Comparison of ENCODE assay signal across 26 mouse cellular contexts in genomic region chr8:126140998-126141397, GRCm38 (mm10).
A peak's percentile ranks its signal among the peaks of the same experiment; 100 is the strongest.
DNase-seq lines count a peak whose midpoint lies in the region; ATAC-seq and TF ChIP-seq lines count a peak whose summit lies in the region.
"Had no signal": no experiment of that assay in that cellular context is flagged by ENCODE, and none has a peak within 500 bp of the region (broad histone marks: within the 10 kb centered on the region; RNA-seq: fewer than 3 reads in every experiment).

No protein-coding gene starts in this region.

- peak; percentile 37 to 40 for DNase-seq in cerebellum, adult 18-20 months
- no peak for DNase-seq in cerebellum, postnatal 14 days
- DNase-seq in forebrain, embryonic 11.5 days (ENCODE audit: low spot score): no peak
- DNase-seq in hindbrain, postnatal 0 days (ENCODE audit: low spot score): no peak
- DNase-seq in heart, adult 8-10 months (ENCODE audit: low spot score): no peak
- DNase-seq: adrenal gland, adult 8-10 months; adrenal gland, postnatal 25 days; cerebellum, adult 11 months; cerebellum, postnatal 10 days; gastrocnemius, adult 2 months; gastrocnemius, postnatal 14 days; heart, adult 11 months; heart, postnatal 10 days; heart, postnatal 36 days; kidney, adult 2 months had no signal

- peaks cover 8% of the 10 kb centered on the region; the same call in 1 of the 2 replicates for H3K4me1 ChIP-seq in forebrain, embryonic 16.5 days (replicated peaks; ENCODE audit: control insufficient read depth, insufficient read depth, low read length)
- no peaks in the 10 kb centered on the region; the same call in 1 of the 2 replicates for H3K4me1 ChIP-seq in forebrain, embryonic 11.5 days (replicated peaks; ENCODE audit: control insufficient read depth, insufficient read depth, low read length)
- H3K4me1 ChIP-seq in hindbrain, embryonic 16.5 days (ENCODE audit: control insufficient read depth, insufficient read depth, low read depth, low read length): peaks cover 10% of the 10 kb centered on the region
- no peaks in the 10 kb centered on the region for H3K4me1 ChIP-seq in hindbrain, postnatal 0 days (ENCODE audit: insufficient read depth, low read length)

- H3K36me3 ChIP-seq in forebrain, embryonic 16.5 days (ENCODE audit: control insufficient read depth, insufficient read depth): no peaks in the 10 kb centered on the region
- no peaks in the 10 kb centered on the region for H3K36me3 ChIP-seq in forebrain, embryonic 11.5 days (ENCODE audit: control insufficient read depth, insufficient read depth, low read length)
- no peaks in the 10 kb centered on the region for H3K36me3 ChIP-seq in hindbrain, embryonic 16.5 days (ENCODE audit: control insufficient read depth, insufficient read depth, low read length)
- no peaks in the 10 kb centered on the region for H3K36me3 ChIP-seq in hindbrain, postnatal 0 days (ENCODE audit: insufficient read depth, low read length)
- H3K36me3 ChIP-seq: embryonic facial prominence, embryonic 12.5 days; embryonic facial prominence, embryonic 15.5 days; heart, embryonic 12.5 days; heart, embryonic 15.5 days; hindbrain, embryonic 10.5 days; hindbrain, embryonic 13.5 days had no signal

- TF ChIP-seq CTCF in hindbrain, postnatal 0 days (IDR thresholded peaks at IDR 0.05; ENCODE audit: low read depth): no peak

- 81% methylated on average over 6 of the region's 6 CpGs for WGBS in forebrain, embryonic 16.5 days
- 82% methylated on average over 6 of the region's 6 CpGs for WGBS in forebrain, embryonic 11.5 days
- 83% methylated on average over 6 of the region's 6 CpGs for WGBS in hindbrain, embryonic 16.5 days
- 82% methylated on average over 6 of the region's 6 CpGs for WGBS in hindbrain, postnatal 0 days

- ATAC-seq in forebrain, embryonic 16.5 days: no peak
- ATAC-seq in forebrain, embryonic 11.5 days (replicated peaks; ENCODE audit: low FRiP score): no peak
- ATAC-seq in hindbrain, embryonic 16.5 days: no peak
- ATAC-seq in hindbrain, postnatal 0 days: no peak
- ATAC-seq: activated CD4-positive, CD25-positive, alpha-beta regulatory T cell, adult 4 months; forebrain, embryonic 13.5 days; intestine, postnatal 0 days had no signal

- H3K9ac ChIP-seq in forebrain, embryonic 16.5 days (replicated peaks; ENCODE audit: low read depth, low read length): no peak overlapping the region
- H3K9ac ChIP-seq in forebrain, embryonic 11.5 days (ENCODE audit: low read length): no peak overlapping the region
- no peak overlapping the region for H3K9ac ChIP-seq in hindbrain, embryonic 16.5 days (ENCODE audit: low read depth, low read length)
- no peak overlapping the region for H3K9ac ChIP-seq in hindbrain, postnatal 0 days (replicated peaks; ENCODE audit: low read length)
- H3K9ac ChIP-seq: embryonic facial prominence, embryonic 12.5 days; embryonic facial prominence, embryonic 15.5 days; forebrain, embryonic 13.5 days; heart, embryonic 12.5 days; heart, embryonic 15.5 days; hindbrain, embryonic 13.5 days had no signal

- no peak overlapping the region for H3K27ac ChIP-seq in forebrain, embryonic 16.5 days (ENCODE audit: low read length)
- H3K27ac ChIP-seq in forebrain, embryonic 11.5 days (ENCODE audit: low read depth, low read length): no peak overlapping the region
- no peak overlapping the region for H3K27ac ChIP-seq in hindbrain, embryonic 16.5 days (ENCODE audit: low read depth, low read length)
- no peak overlapping the region for H3K27ac ChIP-seq in hindbrain, postnatal 0 days
- H3K27ac ChIP-seq: embryonic facial prominence, embryonic 12.5 days; embryonic facial prominence, embryonic 15.5 days; forebrain, embryonic 13.5 days; gastrocnemius, adult 2 months; heart, embryonic 15.5 days; hindbrain, embryonic 10.5 days; hindbrain, embryonic 13.5 days had no signal

- no peaks in the 10 kb centered on the region for H3K9me3 ChIP-seq in forebrain, embryonic 16.5 days (ENCODE audit: control insufficient read depth, low read length)
- no peaks in the 10 kb centered on the region for H3K9me3 ChIP-seq in forebrain, embryonic 11.5 days (ENCODE audit: control insufficient read depth, low read length)
- no peaks in the 10 kb centered on the region for H3K9me3 ChIP-seq in hindbrain, embryonic 16.5 days (ENCODE audit: control insufficient read depth, low read length)
- no peaks in the 10 kb centered on the region for H3K9me3 ChIP-seq in hindbrain, postnatal 0 days (ENCODE audit: low read length)
- H3K9me3 ChIP-seq: embryonic facial prominence, embryonic 12.5 days; embryonic facial prominence, embryonic 15.5 days; forebrain, embryonic 13.5 days; heart, embryonic 12.5 days; heart, embryonic 15.5 days; hindbrain, embryonic 10.5 days; hindbrain, embryonic 13.5 days had no signal

- no peak overlapping the region for H3K4me3 ChIP-seq in forebrain, embryonic 16.5 days (replicated peaks; ENCODE audit: low read length)
- no peak overlapping the region for H3K4me3 ChIP-seq in forebrain, embryonic 11.5 days (ENCODE audit: low read depth, low read length)
- H3K4me3 ChIP-seq in hindbrain, embryonic 16.5 days (ENCODE audit: low read length): no peak overlapping the region
- H3K4me3 ChIP-seq in hindbrain, postnatal 0 days (ENCODE audit: low read length): no peak overlapping the region
- H3K4me3 ChIP-seq: embryonic facial prominence, embryonic 12.5 days; embryonic facial prominence, embryonic 15.5 days; forebrain, embryonic 13.5 days; gastrocnemius, adult 2 months; heart, embryonic 12.5 days; heart, embryonic 15.5 days; hindbrain, embryonic 10.5 days; hindbrain, embryonic 13.5 days had no signal

- peaks cover 28% of the 10 kb centered on the region for H3K27me3 ChIP-seq in forebrain, embryonic 16.5 days (replicated peaks; ENCODE audit: control insufficient read depth, insufficient read depth, low read length)
- H3K27me3 ChIP-seq in forebrain, embryonic 11.5 days (ENCODE audit: control insufficient read depth, insufficient read depth, low read length): peaks cover 20% of the 10 kb centered on the region
- peaks cover 10% of the 10 kb centered on the region; the same call in 1 of the 2 replicates for H3K27me3 ChIP-seq in hindbrain, embryonic 16.5 days (replicated peaks; ENCODE audit: control insufficient read depth, insufficient read depth, low read length)
- 0 out of 2 replicates have a peak, but pooled peaks cover 6% of the 10 kb centered on the region for H3K27me3 ChIP-seq in hindbrain, postnatal 0 days (ENCODE audit: insufficient read depth, low read length)

- peak overlapping the region; percentile 9; the same call in 1 of the 2 replicates for H3K4me2 ChIP-seq in forebrain, embryonic 16.5 days (ENCODE audit: low read length)
- no peak overlapping the region for H3K4me2 ChIP-seq in forebrain, embryonic 11.5 days (ENCODE audit: low read depth, low read length, severe bottlenecking)
- H3K4me2 ChIP-seq in hindbrain, embryonic 16.5 days (ENCODE audit: low read length): peak overlapping the region; percentile 15; the same call in 1 of the 2 replicates
- no peak overlapping the region; the same call in 1 of the 2 replicates for H3K4me2 ChIP-seq in hindbrain, postnatal 0 days (ENCODE audit: low read depth, low read length)
- H3K4me2 ChIP-seq: embryonic facial prominence, embryonic 12.5 days; embryonic facial prominence, embryonic 15.5 days; forebrain, embryonic 13.5 days; heart, embryonic 12.5 days; heart, embryonic 15.5 days; hindbrain, embryonic 13.5 days had no signal

Comparison
In these comparisons a context has a peak if more than half of its experiments do, and no peak if none do; other contexts are left out.
1. DNase-seq: peak in cerebellum, adult 18-20 months (2 of 2); none in cerebellum, postnatal 14 days (0 of 2), forebrain, embryonic 11.5 days (single experiment), hindbrain, postnatal 0 days (single experiment) and heart, adult 8-10 months (single experiment).
2. H3K4me2 ChIP-seq: peak in forebrain, embryonic 16.5 days (single experiment) and hindbrain, embryonic 16.5 days (single experiment); none in forebrain, embryonic 11.5 days (single experiment) and hindbrain, postnatal 0 days (single experiment).